Mouse (Mus musculus) forebrain, embryonic 14.5 days (tissue): Measurements from ENCODE around the gene Gm20441. TPM values are rescaled to one million over a fixed set of nuclear protein-coding genes. Genes with fewer than 3 reads are reported as not detected.

Experiments
- ATAC-seq: fragments of 200-750 bp; cut with Nextera tagmentation; 2 replicates; pipeline ENCODE4 v1.8.0; 2017; ENCODE audit warnings: mild to moderate bottlenecking, moderate library complexity
- DNase-seq: peaks from one replicate; pipeline ENCODE4 v3.0.0-alpha.2; 2015; ENCODE audit warnings: low spot score
- H3K27ac ChIP-seq: fragments of 300-500 bp; sonication (generic); 2 replicates; pipeline ENCODE4 v1.5.1; 2014; ENCODE audit warnings: low read depth, mild to moderate bottlenecking, control low read depth, low read length, moderate library complexity
- H3K27me3 ChIP-seq: fragments of 300-500 bp; sonication (generic); replicated peaks from 2 replicates; pipeline ENCODE4 v1.6.1; 2014; ENCODE audit warnings: low read length, control low read depth, mixed read lengths; ENCODE audit not compliant: control insufficient read depth, insufficient read depth
- H3K36me3 ChIP-seq: fragments of 300-500 bp; sonication (generic); 2 replicates; pipeline ENCODE4 v1.6.1; 2014; ENCODE audit warnings: low read length, control low read depth; ENCODE audit not compliant: control insufficient read depth, insufficient read depth
- H3K4me1 ChIP-seq: fragments of 300-500 bp; sonication (generic); 2 replicates; pipeline ENCODE4 v1.6.1; 2014; ENCODE audit warnings: antibody characterized with exemption, low read length, control low read depth; ENCODE audit not compliant: control insufficient read depth, insufficient read depth
- H3K4me2 ChIP-seq: fragments of 300-500 bp; sonication (generic); 2 replicates; pipeline ENCODE4 v1.6.1; 2014; ENCODE audit warnings: mild to moderate bottlenecking, control low read depth, low read length
- H3K4me3 ChIP-seq: fragments of 300-500 bp; sonication (generic); 2 replicates; pipeline ENCODE4 v1.5.1; 2014; ENCODE audit warnings: low read depth, low read length, control low read depth
- H3K9ac ChIP-seq: fragments of 300-500 bp; sonication (generic); 2 replicates; pipeline ENCODE4 v1.6.1; 2014; ENCODE audit warnings: mild to moderate bottlenecking, low read length, control low read depth, moderate library complexity
- H3K9me3 ChIP-seq: fragments of 300-500 bp; sonication (generic); replicated peaks from 2 replicates; pipeline ENCODE4 v1.6.1; 2016; ENCODE audit warnings: low read length, control low read depth, mixed read lengths; ENCODE audit not compliant: control insufficient read depth
- WGBS: fragments of 180-500 bp; shearing (Covaris S2); extraction: QIAGEN DNeasy Blood & Tissue Kit; methylation state at CpG from one replicate; pipeline ENCODE4 v1.1.7; 2014; 5-methylcytosine and 5-hydroxymethylcytosine counted together
- polyA plus RNA-seq: library from polyadenylated mRNA; unstranded; fragments of >200 nt; fragmentation: Nextera tagmentation; extraction: Ambion mirVana; gene quantifications from 2 replicates; pipeline ENCODE4 v1.2.1, GENCODE M21; 2014

Gm20441 gene
- 0.34 TPM in 1 of 2 replicates, not detected in the other for polyA plus RNA-seq

GRCm38 (mm10) chr10:75780769-75781578 lies at the start of gene Gm20441, which contains the start of gene Gstt3:
Gene Gm20441 (minus strand): TSS chr10:75780954.
Gene Gstt3 (minus strand): TSS chr10:75781414.
- Histone ChIP-seq H3K4me3 (peak within 1 kb of the TSS; percentile 26), H3K36me3 (no peaks in the 10 kb centered on the region), H3K9me3 (no peaks in the 10 kb centered on the region), H3K27me3 (peaks cover 10% of the 10 kb centered on the region; the same call in 1 of the 2 replicates), H3K4me1 (peaks cover 9% of the 10 kb centered on the region; the same call in 1 of the 2 replicates), H3K9ac (peak within 1 kb of the TSS; percentile 58), H3K27ac (no peak within 1 kb of the TSS), H3K4me2 (peak within 1 kb of the TSS; percentile 56)
- peak; percentile 63 for ATAC-seq
- DNase-seq = peak; percentile 45
- WGBS = under 1% methylated on average over 28 of the region's 28 CpGs

- Histone ChIP-seq H3K4me2 (no peak overlapping the region), H3K9me3 (no peaks in the 10 kb centered on the region), H3K9ac (no peak overlapping the region), H3K27ac (no peak overlapping the region), H3K36me3 (no peaks in the 10 kb centered on the region), H3K27me3 (no peaks in the 10 kb centered on the region; the same call in 1 of the 2 replicates), H3K4me1 (peaks cover 4% of the 10 kb centered on the region; the same call in 1 of the 2 replicates), H3K4me3 (no peak overlapping the region)
- ATAC-seq (no peak), DNase-seq (no peak)
- 95% methylated on average over 2 of the region's 2 CpGs for WGBS
Observed at GRCm38 (mm10) chr10:75830275-75830670, 49.5 kb upstream of the Gm20441 start.

GRCm38 (mm10) chr10:75829529-75830274 lies 48.9 kb upstream of the Gm20441 start:
- H3K4me1 ChIP-seq = peaks cover 4% of the 10 kb centered on the region; the same call in 1 of the 2 replicates
- H3K4me2 ChIP-seq = no peak overlapping the region
- 88% methylated on average over 2 of the region's 2 CpGs for WGBS
- no peak for DNase-seq
- no peaks in the 10 kb centered on the region; the same call in 1 of the 2 replicates for H3K27me3 ChIP-seq
- H3K36me3 ChIP-seq = no peaks in the 10 kb centered on the region
- no peaks in the 10 kb centered on the region for H3K9me3 ChIP-seq
- no peak for ATAC-seq
- H3K9ac ChIP-seq = no peak overlapping the region
- H3K27ac ChIP-seq = no peak overlapping the region
- H3K4me3 ChIP-seq = no peak overlapping the region

GRCm38 (mm10) chr10:75828500-75828931 lies 47.8 kb upstream of the Gm20441 start:
- Histone ChIP-seq H3K9me3 (no peaks in the 10 kb centered on the region), H3K36me3 (no peaks in the 10 kb centered on the region), H3K27me3 (no peaks in the 10 kb centered on the region; the same call in 1 of the 2 replicates), H3K4me2 (no peak overlapping the region), H3K4me1 (no peaks in the 10 kb centered on the region), H3K4me3 (no peak overlapping the region), H3K27ac (no peak overlapping the region), H3K9ac (no peak overlapping the region)
- ATAC-seq = peak; percentile 37; the same call in 1 of the 2 replicates
- peak; percentile 52 for DNase-seq

GRCm38 (mm10) chr10:75827668-75828360 lies 47.1 kb upstream of the Gm20441 start:
- no peak overlapping the region for H3K4me2 ChIP-seq
- no peaks in the 10 kb centered on the region; the same call in 1 of the 2 replicates for H3K27me3 ChIP-seq
- no peaks in the 10 kb centered on the region for H3K36me3 ChIP-seq
- ATAC-seq = no peak
- no peak overlapping the region for H3K27ac ChIP-seq
- 95% methylated on average over 4 of the region's 4 CpGs for WGBS
- no peak overlapping the region for H3K4me3 ChIP-seq
- no peaks in the 10 kb centered on the region for H3K4me1 ChIP-seq
- no peaks in the 10 kb centered on the region for H3K9me3 ChIP-seq
- no peak for DNase-seq
- H3K9ac ChIP-seq = no peak overlapping the region

GRCm38 (mm10) chr10:75824530-75824929 lies 43.8 kb upstream of the Gm20441 start:
- no peak overlapping the region for H3K4me3 ChIP-seq
- WGBS = 91% methylated on average over 4 of the region's 4 CpGs
- H3K4me2 ChIP-seq = no peak overlapping the region
- no peak overlapping the region for H3K9ac ChIP-seq
- no peaks in the 10 kb centered on the region for H3K4me1 ChIP-seq
- H3K27me3 ChIP-seq = no peaks in the 10 kb centered on the region
- DNase-seq (no peak), ATAC-seq (no peak)
- no peaks in the 10 kb centered on the region for H3K36me3 ChIP-seq
- H3K27ac ChIP-seq = no peak overlapping the region
- H3K9me3 ChIP-seq = no peaks in the 10 kb centered on the region

- WGBS = 88% methylated on average over 1 of the region's 1 CpGs
Observed at GRCm38 (mm10) chr10:75823782-75824181, 43.0 kb upstream of the Gm20441 start.

GRCm38 (mm10) chr10:75822443-75822842 lies 41.7 kb upstream of the Gm20441 start, which contains the start of gene Gstt4:
Gene Gstt4 (minus strand): TSS chr10:75822543.
- no peak within 1 kb of the TSS for H3K4me2 ChIP-seq
- H3K27me3 ChIP-seq = no peaks in the 10 kb centered on the region
- DNase-seq (no peak), ATAC-seq (no peak)
- 93% methylated on average over 2 of the region's 2 CpGs for WGBS
- no peak within 1 kb of the TSS for H3K27ac ChIP-seq
- no peaks in the 10 kb centered on the region for H3K36me3 ChIP-seq
- no peak within 1 kb of the TSS for H3K9ac ChIP-seq
- no peak within 1 kb of the TSS for H3K4me3 ChIP-seq
- H3K9me3 ChIP-seq = no peaks in the 10 kb centered on the region
- no peaks in the 10 kb centered on the region for H3K4me1 ChIP-seq

More at GRCm38 (mm10) chr10:75823782-75824181, 43.0 kb upstream of the Gm20441 start:
- no peaks in the 10 kb centered on the region for H3K4me1 ChIP-seq
- H3K4me3 ChIP-seq = no peak overlapping the region
- no peak overlapping the region for H3K4me2 ChIP-seq
- DNase-seq (no peak), ATAC-seq (no peak)
- no peak overlapping the region for H3K27ac ChIP-seq
- H3K9ac ChIP-seq = no peak overlapping the region
- no peaks in the 10 kb centered on the region for H3K27me3 ChIP-seq
- H3K9me3 ChIP-seq = no peaks in the 10 kb centered on the region
- H3K36me3 ChIP-seq = no peaks in the 10 kb centered on the region
